12 mouse cellular contexts compared by ENCODE assay signal in the genomic region with DNA sequence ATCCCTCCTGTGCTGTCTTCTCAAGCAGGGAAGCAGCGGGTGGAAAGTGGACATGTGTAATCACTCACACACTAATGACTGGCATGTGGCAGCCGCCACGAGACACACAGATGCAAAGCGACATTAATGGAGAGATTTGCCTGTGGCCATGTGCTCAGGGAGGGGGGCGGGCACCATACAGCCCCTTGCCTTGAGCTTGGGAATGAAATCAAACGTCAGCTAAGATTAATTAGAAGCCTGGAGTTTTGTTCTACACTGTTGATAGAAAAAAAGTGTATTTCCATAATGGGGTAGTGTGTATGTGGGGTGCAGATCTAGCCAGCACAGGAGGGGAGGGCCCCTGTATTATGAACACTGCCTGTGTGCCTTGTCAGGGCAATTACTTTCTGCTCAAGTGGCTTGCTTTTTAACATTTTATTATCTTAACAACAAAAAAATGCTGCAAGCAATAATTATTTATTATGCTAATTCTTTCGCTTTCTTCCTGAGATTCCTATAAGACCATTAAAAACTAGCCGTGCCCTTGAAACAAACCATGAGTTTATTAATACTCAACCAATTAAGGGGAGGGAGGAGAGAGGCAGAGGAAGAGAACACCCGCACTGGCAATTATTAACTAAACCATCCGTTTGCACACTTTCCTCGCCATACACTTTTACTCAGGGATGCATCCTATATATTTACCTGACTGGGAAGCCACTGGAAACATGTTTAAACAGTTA. TPM values are rescaled to one million over a fixed set of nuclear protein-coding genes. Genes with fewer than 3 reads are reported as not detected.
A peak's percentile ranks its signal among the peaks of the same experiment; 100 is the strongest.
DNase-seq lines count a peak whose midpoint lies in the region; ATAC-seq and TF ChIP-seq lines count a peak whose summit lies in the region.
"Had no signal": no experiment of that assay in that cellular context is flagged by ENCODE, and none has a peak within 500 bp of the region (broad histone marks: within the 10 kb centered on the region; RNA-seq: fewer than 3 reads in every experiment).

No protein-coding gene starts in this region.

- H3K9ac ChIP-seq in limb, embryonic 12.5 days (replicated peaks), result no peak overlapping the region
- H3K9ac ChIP-seq: heart, embryonic 15.5 days; liver, embryonic 13.5 days had no signal

- TF ChIP-seq CTCF in gastrocnemius, adult 2 months (IDR thresholded peaks at IDR 0.05), result no peak

- WGBS in limb, embryonic 12.5 days, result 11% methylated on average over 11 of the region's 11 CpGs

- peaks cover 37% of the 10 kb centered on the region for H3K4me1 ChIP-seq in limb, embryonic 12.5 days (replicated peaks)
- H3K4me1 ChIP-seq: liver, embryonic 13.5 days had no signal

- intact Hi-C loops in gastrocnemius, adult 2 months (cut with DNase I), result no loop called here

- peak; percentile 43 for DNase-seq in embryo, embryonic 10 days (ENCODE audit: low spot score)
- no peak for DNase-seq in embryo, embryonic 9.5 days (ENCODE audit: extremely low spot score)
- DNase-seq in embryo, embryonic 10.5 days (ENCODE audit: low spot score), result peak; percentile 50
- DNase-seq in forelimb bud, embryonic 11.5 days (ENCODE audit: low read depth, low spot score), result peak; percentile 67
- DNase-seq in cerebellum, postnatal 14 days, result no peak
- DNase-seq in gastrocnemius, adult 2 months, result no peak
- DNase-seq: liver, embryonic 13.5 days; lung, postnatal 4 days; right cerebral cortex, postnatal 4 days had no signal

- no peak overlapping the region for H3K4me3 ChIP-seq in limb, embryonic 12.5 days (replicated peaks)
- no peak overlapping the region for H3K4me3 ChIP-seq in gastrocnemius, adult 2 months
- H3K4me3 ChIP-seq: heart, embryonic 15.5 days; liver, embryonic 13.5 days had no signal

- no peaks in the 10 kb centered on the region for H3K36me3 ChIP-seq in limb, embryonic 12.5 days
- H3K36me3 ChIP-seq: heart, embryonic 15.5 days; liver, embryonic 13.5 days had no signal

- ATAC-seq in limb, embryonic 12.5 days (ENCODE audit: insufficient number of reproducible peaks, insufficient read depth, low FRiP score, low TSS enrichment, low read depth), result peak; percentile 67; the same call in 1 of the 2 replicates
- ATAC-seq in granulocyte monocyte progenitor cell, adult 5-6 weeks (replicated peaks; ENCODE audit: poor library complexity, severe bottlenecking), result no peak

- H3K27ac ChIP-seq in limb, embryonic 12.5 days, result no peak overlapping the region
- H3K27ac ChIP-seq in gastrocnemius, adult 2 months, result no peak overlapping the region
- H3K27ac ChIP-seq: heart, embryonic 15.5 days; liver, embryonic 13.5 days had no signal

- H3K9me3 ChIP-seq in limb, embryonic 12.5 days, result no peaks in the 10 kb centered on the region
- H3K9me3 ChIP-seq: heart, embryonic 15.5 days; liver, embryonic 13.5 days had no signal

- H3K27me3 ChIP-seq in limb, embryonic 12.5 days, result no peaks in the 10 kb centered on the region
- H3K27me3 ChIP-seq: heart, embryonic 15.5 days; liver, embryonic 13.5 days had no signal

- H3K4me2 ChIP-seq in limb, embryonic 12.5 days, result peak overlapping the region; percentile 17; the same call in 1 of the 2 replicates
- H3K4me2 ChIP-seq: heart, embryonic 15.5 days; liver, embryonic 13.5 days had no signal

RNA-seq across cellular contexts. Expression of a gene that starts 30.3 kb away (rescaled TPM):
- 12.6 and 13.7 TPM in 2 replicates for polyA plus RNA-seq in limb, embryonic 12.5 days (2016; fragmentation: Nextera tagmentation; extraction: Ambion mirVana)
- total RNA-seq in gastrocnemius, adult 2 months (2021), result 10 to 100 TPM; 21.5 to 32.7 TPM
- total RNA-seq in granulocyte monocyte progenitor cell, adult 5-6 weeks (2014; fragmentation: Nextera tagmentation), result 0.15 TPM in 1 of 2 replicates, not detected in the other
- 0.36 and 0.52 TPM in 2 replicates for total RNA-seq in granulocyte monocyte progenitor cell, adult 5-6 weeks (2017)

Comparison
In these comparisons a context has a peak if more than half of its experiments do, and no peak if none do; other contexts are left out.
1. DNase-seq: peak in embryo, embryonic 10 days (single experiment), embryo, embryonic 10.5 days (single experiment) and forelimb bud, embryonic 11.5 days (single experiment); none in embryo, embryonic 9.5 days (single experiment), cerebellum, postnatal 14 days (0 of 2) and gastrocnemius, adult 2 months (single experiment).
2. RNA of a gene that starts 30.3 kb away (total RNA-seq): 21.5 to 32.7 TPM in gastrocnemius, adult 2 months; 0.15 to 0.52 TPM in granulocyte monocyte progenitor cell, adult 5-6 weeks; every median in the first group is over 10 times any median in the second.